Mouse (Mus musculus): Measurements from ENCODE around the gene Cox5b. TPM values are rescaled to one million over a fixed set of nuclear protein-coding genes. Genes with fewer than 3 reads are reported as not detected.
"Not testable (repeated sequence)": the region's sequence is repeated elsewhere in the genome, so short reads cannot be mapped to it uniquely, and the experiment has no call there.

Cox5b gene
- polyA plus RNA-seq, 1 experiment from 2014 or later: 542 TPM

DNA sequence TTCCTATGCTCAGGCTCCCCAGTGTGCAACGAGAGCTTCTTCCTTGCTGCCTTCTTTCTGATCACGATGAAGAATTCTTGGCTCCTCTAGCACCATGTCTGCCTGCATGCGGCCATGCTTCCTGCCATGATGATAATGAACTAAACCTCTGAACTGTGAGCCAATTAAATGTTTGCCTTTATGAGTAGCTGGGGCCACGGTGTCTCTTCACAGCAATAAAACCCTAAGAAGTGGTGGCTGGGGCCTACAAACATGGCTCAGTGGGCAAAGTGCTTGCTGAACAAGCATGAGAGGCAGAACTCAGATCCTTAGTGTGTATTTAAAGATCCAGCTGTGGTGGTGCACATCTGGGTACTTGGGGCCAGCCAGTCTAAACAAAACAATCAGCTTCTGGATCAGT is 25.3 kb upstream of the Cox5b start:
- 71% methylated on average over 4 of the region's 4 CpGs for WGBS

GRCm38 (mm10) chr1:36668007-36668406 is 23.2 kb upstream of the Cox5b start:
- not testable (repeated sequence) for H3K27ac ChIP-seq (replicated peaks); H3K9me3 ChIP-seq; H3K4me1 ChIP-seq; H3K4me3 ChIP-seq; H3K4me2 ChIP-seq (replicated peaks); ATAC-seq (replicated peaks); H3K27me3 ChIP-seq; H3K36me3 ChIP-seq; H3K9ac ChIP-seq (replicated peaks)
- 82% methylated on average over 4 of the region's 4 CpGs for WGBS

More for the DNA sequence above, 25.3 kb upstream of the Cox5b start:
- H3K4me3 ChIP-seq: no peak overlapping the region
- H3K9ac ChIP-seq (replicated peaks): no peak overlapping the region
- H3K27ac ChIP-seq (replicated peaks): no peak overlapping the region
- H3K4me1 ChIP-seq: no peaks in the 10 kb centered on the region
- no peaks in the 10 kb centered on the region for H3K27me3 ChIP-seq
- no peaks in the 10 kb centered on the region for H3K9me3 ChIP-seq
- no peak for ATAC-seq (replicated peaks)
- H3K36me3 ChIP-seq: no peaks in the 10 kb centered on the region
- H3K4me2 ChIP-seq (replicated peaks): no peak overlapping the region

DNA sequence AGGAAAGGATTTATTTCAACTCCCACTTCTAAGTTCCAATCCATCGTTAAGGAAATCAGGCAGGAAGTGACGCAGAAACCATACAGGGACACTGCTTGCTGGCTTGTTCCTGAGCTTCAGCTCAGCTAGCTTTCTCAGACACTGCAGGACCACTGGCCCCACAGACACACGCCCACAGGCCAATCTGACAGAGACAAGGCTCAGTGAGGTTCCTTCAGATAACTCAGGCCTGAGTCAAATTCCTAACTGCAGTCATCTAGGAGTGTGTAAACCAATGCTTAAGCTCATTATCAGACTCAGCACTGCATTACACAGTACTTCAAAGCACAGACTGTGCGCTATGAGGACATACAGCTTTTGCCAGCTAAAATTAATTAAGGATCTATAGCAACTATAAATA is 21.0 kb upstream of the Cox5b start:
- no peaks in the 10 kb centered on the region for H3K27me3 ChIP-seq
- no peaks in the 10 kb centered on the region for H3K4me1 ChIP-seq
- H3K27ac ChIP-seq (replicated peaks): no peak overlapping the region
- no peak overlapping the region for H3K4me3 ChIP-seq
- 68% methylated on average over 4 of the region's 4 CpGs for whole genome bisulfite sequencing
- no peak for ATAC-seq (replicated peaks)
- no peaks in the 10 kb centered on the region for H3K36me3 ChIP-seq
- no peak overlapping the region for H3K4me2 ChIP-seq (replicated peaks)
- no peak overlapping the region for H3K9ac ChIP-seq (replicated peaks)
- no peaks in the 10 kb centered on the region for H3K9me3 ChIP-seq

DNA sequence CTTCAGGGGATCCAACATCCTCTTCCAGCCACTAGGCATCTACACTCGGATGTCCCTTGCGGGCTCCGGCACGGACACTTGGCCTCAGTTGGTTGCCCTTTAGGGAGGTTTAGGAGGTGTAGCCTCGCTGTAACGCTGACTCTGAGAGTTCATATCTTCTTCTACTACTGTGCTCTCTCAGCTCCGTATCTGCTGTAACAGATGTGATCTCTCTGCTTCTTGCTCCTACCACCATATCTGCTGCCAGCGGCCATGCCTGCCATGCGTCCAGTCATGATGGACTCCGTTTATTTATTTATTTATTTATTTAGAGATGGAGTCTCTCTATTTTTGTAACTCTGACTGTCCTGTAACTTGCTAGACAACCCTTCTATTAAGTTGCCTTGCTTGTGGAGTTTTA is 20.0 kb upstream of the Cox5b start:
- no peak overlapping the region for H3K27ac ChIP-seq (replicated peaks)
- H3K4me1 ChIP-seq: no peaks in the 10 kb centered on the region
- no peak overlapping the region for H3K4me2 ChIP-seq (replicated peaks)
- H3K4me3 ChIP-seq: no peak overlapping the region
- no peaks in the 10 kb centered on the region for H3K9me3 ChIP-seq
- H3K27me3 ChIP-seq: no peaks in the 10 kb centered on the region
- WGBS: 95% methylated on average over 10 of the region's 10 CpGs
- ATAC-seq (replicated peaks): no peak
- H3K9ac ChIP-seq (replicated peaks): no peak overlapping the region
- no peaks in the 10 kb centered on the region for H3K36me3 ChIP-seq

DNA sequence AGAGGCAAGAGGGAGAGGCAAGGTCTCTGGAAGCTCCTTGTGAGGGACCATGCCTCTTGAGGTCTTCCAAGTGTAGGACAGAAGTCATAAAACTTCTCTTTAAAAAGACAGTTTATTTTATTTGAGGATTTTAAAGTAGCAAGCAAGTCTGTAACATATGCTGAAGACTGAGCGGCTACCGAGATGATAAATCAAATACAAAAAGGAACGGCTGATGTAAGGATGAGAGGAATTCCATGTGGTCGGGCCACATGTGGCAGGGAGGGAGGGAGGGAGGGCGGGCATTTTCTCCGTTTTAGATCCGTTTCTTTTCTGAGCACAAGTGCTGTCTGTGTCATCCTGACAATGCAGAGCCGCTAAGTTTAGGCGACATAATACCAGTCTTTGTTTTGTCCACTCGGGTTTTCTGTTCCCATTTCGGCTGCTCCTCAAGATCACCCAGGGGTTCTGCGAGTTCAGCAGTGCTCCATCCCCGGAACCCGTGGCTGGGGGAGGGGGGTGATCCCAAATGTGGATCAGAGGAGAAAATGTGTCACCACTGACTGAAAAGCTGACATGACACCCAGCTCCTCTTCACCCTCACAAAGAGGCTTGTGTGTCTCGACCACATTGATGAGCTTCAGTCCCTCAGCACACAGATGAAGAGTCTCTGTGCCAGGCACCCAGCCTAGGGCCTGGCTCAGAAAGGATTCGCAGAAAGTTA is 18.4 kb upstream of the Cox5b start:
- WGBS: 58% methylated on average over 16 of the region's 16 CpGs
- Histone ChIP-seq H3K4me2 (replicated peaks) (no peak overlapping the region), H3K36me3 (no peaks in the 10 kb centered on the region), H3K9me3 (no peaks in the 10 kb centered on the region), H3K4me1 (no peaks in the 10 kb centered on the region), H3K4me3 (no peak overlapping the region), H3K27me3 (no peaks in the 10 kb centered on the region), H3K9ac (replicated peaks) (no peak overlapping the region), H3K27ac (replicated peaks) (no peak overlapping the region)
- ATAC-seq (replicated peaks): no peak

- Histone ChIP-seq H3K27ac (replicated peaks) (no peak overlapping the region), H3K27me3 (no peaks in the 10 kb centered on the region), H3K4me2 (replicated peaks) (no peak overlapping the region), H3K4me3 (no peak overlapping the region), H3K4me1 (no peaks in the 10 kb centered on the region), H3K36me3 (no peaks in the 10 kb centered on the region), H3K9ac (replicated peaks) (no peak overlapping the region), H3K9me3 (no peaks in the 10 kb centered on the region)
- WGBS: 73% methylated on average over 3 of the region's 3 CpGs
- ATAC-seq (replicated peaks): no peak
Measured at GRCm38 (mm10) chr1:36674936-36675335, 16.3 kb upstream of the Cox5b start.

GRCm38 (mm10) chr1:36680893-36681292 is 10.4 kb upstream of the Cox5b start:
- Histone ChIP-seq H3K36me3 (no peaks in the 10 kb centered on the region), H3K4me1 (peaks cover 5% of the 10 kb centered on the region; the same call in 1 of the 2 replicates), H3K9me3 (no peaks in the 10 kb centered on the region), H3K27me3 (no peaks in the 10 kb centered on the region), H3K9ac (replicated peaks) (no peak overlapping the region), H3K27ac (replicated peaks) (no peak overlapping the region), H3K4me2 (replicated peaks) (no peak overlapping the region), H3K4me3 (no peak overlapping the region)
- no peak for ATAC-seq (replicated peaks)
- WGBS: 34% methylated on average over 7 of the region's 7 CpGs

- Histone ChIP-seq H3K27ac (replicated peaks) (peak within 1 kb of the TSS; percentile 4; the same call in 1 of the 2 replicates), H3K9me3 (no peaks in the 10 kb centered on the region), H3K4me1 (peaks cover 5% of the 10 kb centered on the region; the same call in 1 of the 2 replicates), H3K4me3 (no peak within 1 kb of the TSS), H3K36me3 (no peaks in the 10 kb centered on the region), H3K27me3 (no peaks in the 10 kb centered on the region), H3K4me2 (replicated peaks) (no peak within 1 kb of the TSS), H3K9ac (replicated peaks) (no peak within 1 kb of the TSS)
- WGBS: 94% methylated on average over 39 of the region's 39 CpGs
- no peak for ATAC-seq (replicated peaks)
Measured at GRCm38 (mm10) chr1:36682620-36683355, 8.5 kb upstream of the Cox5b start, which contains the start of gene Fam178b. Fam178b (minus strand) TSS chr1:36683183.

GRCm38 (mm10) chr1:36683810-36684467 is 7.3 kb upstream of the Cox5b start:
- no peak overlapping the region for H3K4me3 ChIP-seq
- peak; percentile 72 for ATAC-seq (replicated peaks)
- peaks cover 5% of the 10 kb centered on the region; the same call in 1 of the 2 replicates for H3K4me1 ChIP-seq
- peak overlapping the region; percentile 4; the same call in 1 of the 2 replicates for H3K27ac ChIP-seq (replicated peaks)
- no peaks in the 10 kb centered on the region for H3K36me3 ChIP-seq
- no peak overlapping the region for H3K4me2 ChIP-seq (replicated peaks)
- no peaks in the 10 kb centered on the region for H3K9me3 ChIP-seq
- H3K9ac ChIP-seq (replicated peaks): no peak overlapping the region
- H3K27me3 ChIP-seq: no peaks in the 10 kb centered on the region
- WGBS: 7% methylated on average over 13 of the region's 13 CpGs

GRCm38 (mm10) chr1:36690671-36691235 is 496 bp upstream of the Cox5b start:
- H3K4me1 ChIP-seq: peaks cover 17% of the 10 kb centered on the region
- 60% methylated on average over 11 of the region's 11 CpGs for WGBS
- H3K27ac ChIP-seq (replicated peaks): peak overlapping the region; percentile 62
- no peaks in the 10 kb centered on the region for H3K27me3 ChIP-seq
- H3K4me3 ChIP-seq: peak overlapping the region; percentile 91
- H3K9ac ChIP-seq (replicated peaks): peak overlapping the region; percentile 88
- H3K9me3 ChIP-seq: no peaks in the 10 kb centered on the region
- peak; percentile 50 for ATAC-seq (replicated peaks)
- H3K4me2 ChIP-seq (replicated peaks): peak overlapping the region; percentile 89
- H3K36me3 ChIP-seq: peaks cover 22% of the 10 kb centered on the region

DNA sequence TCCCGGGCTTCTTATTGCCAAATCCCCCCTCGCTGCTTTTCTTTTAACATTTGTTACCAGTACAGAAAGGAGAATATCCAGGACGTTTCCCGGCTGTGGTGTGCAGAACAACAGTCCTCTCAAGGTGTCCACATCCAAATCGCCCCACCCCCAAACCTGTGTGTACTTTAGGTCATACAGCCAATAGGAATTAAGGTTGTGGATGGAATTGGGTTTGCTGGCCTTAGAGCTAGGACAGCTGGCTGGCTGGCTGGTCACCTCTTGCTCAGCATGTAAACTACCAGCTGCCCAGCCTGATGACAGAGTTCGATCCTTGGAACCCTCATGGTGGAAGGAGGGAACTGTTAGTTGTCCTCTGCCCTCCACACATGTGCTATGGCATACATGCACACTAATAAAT is 3.6 kb downstream of the Cox5b start:
- peaks cover 37% of the 10 kb centered on the region for H3K36me3 ChIP-seq
- H3K9ac ChIP-seq (replicated peaks): no peak overlapping the region
- H3K4me1 ChIP-seq: peaks cover 17% of the 10 kb centered on the region
- WGBS: 88% methylated on average over 6 of the region's 6 CpGs
- no peak overlapping the region for H3K4me3 ChIP-seq
- no peak for ATAC-seq (replicated peaks)
- no peak overlapping the region for H3K27ac ChIP-seq (replicated peaks)
- H3K9me3 ChIP-seq: no peaks in the 10 kb centered on the region
- no peak overlapping the region for H3K4me2 ChIP-seq (replicated peaks)
- H3K27me3 ChIP-seq: no peaks in the 10 kb centered on the region

GRCm38 (mm10) chr1:36696411-36696810 is 5.2 kb downstream of the Cox5b start:
- Histone ChIP-seq H3K9ac (replicated peaks) (no peak overlapping the region), H3K9me3 (no peaks in the 10 kb centered on the region), H3K27ac (replicated peaks) (no peak overlapping the region), H3K36me3 (peaks cover 52% of the 10 kb centered on the region), H3K4me1 (peaks cover 12% of the 10 kb centered on the region), H3K27me3 (no peaks in the 10 kb centered on the region), H3K4me3 (no peak overlapping the region), H3K4me2 (replicated peaks) (no peak overlapping the region)
- no peak for ATAC-seq (replicated peaks)
- WGBS: 78% methylated on average over 6 of the region's 6 CpGs

Measured in forebrain, embryonic 15.5 days (tissue).